Mouse (Mus musculus): ENCODE results near the gene Kntc1.

DNA sequence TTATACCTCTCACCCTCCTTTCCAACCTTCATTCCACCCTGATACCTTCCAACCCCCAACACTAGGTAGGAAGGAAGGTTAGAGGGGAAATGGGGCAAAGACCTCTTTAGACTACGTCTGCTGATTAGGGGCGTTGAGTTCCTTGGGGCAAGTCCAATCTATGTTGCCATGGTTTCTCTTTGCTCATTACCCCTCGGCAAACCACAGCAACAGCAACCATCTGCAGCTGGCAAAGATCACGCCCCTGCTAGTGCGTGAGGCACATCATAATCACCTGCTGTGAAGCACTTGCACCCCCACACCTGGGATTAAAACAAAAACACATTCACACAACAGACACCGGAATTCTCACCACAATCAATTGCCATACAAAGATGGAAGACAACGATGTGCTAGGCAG, 73.2 kb downstream of the Kntc1 start:
- TF ChIP-seq GATA1 (IDR thresholded peaks at IDR 0.05; ENCODE audit: borderline replicate concordance, low read length) (no peak), FLI1 (IDR thresholded peaks at IDR 0.05; ENCODE audit: low read length) (no peak)
